Mouse (Mus musculus): Measurements from ENCODE around the gene Hoxb1.

DNA sequence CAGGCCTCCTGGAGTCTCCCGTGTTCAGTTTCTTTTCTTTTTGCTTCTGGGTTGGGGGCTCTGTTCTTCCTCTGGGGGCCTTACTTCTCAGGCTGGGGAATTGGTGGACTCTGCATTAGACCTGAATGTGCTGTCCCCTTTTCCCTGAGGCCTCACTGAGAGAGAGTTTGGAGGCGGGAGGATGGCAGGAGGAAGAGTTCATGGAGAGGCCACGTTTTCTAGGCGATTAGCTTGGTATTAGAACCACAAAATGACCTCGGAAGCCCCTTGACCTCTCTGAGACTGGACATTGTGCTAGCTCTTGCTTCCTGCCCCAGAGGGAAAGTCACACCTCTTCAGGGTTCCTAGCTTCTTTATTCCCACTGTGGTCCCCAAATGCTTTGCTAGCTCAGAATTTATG, 41.4 kb upstream of the Hoxb1 start:
- TF ChIP-seq TCF12 (IDR thresholded peaks at IDR 0.05; ENCODE audit: insufficient read depth, poor library complexity, severe bottlenecking) = no peak
- TF ChIP-seq TCF3 (IDR thresholded peaks at IDR 0.05; ENCODE audit: insufficient read length, low read depth) = no peak
- TF ChIP-seq POLR2A (IDR thresholded peaks at IDR 0.05; ENCODE audit: insufficient read length, low read depth) = no peak
- no peak for TF ChIP-seq E2F4 (IDR thresholded peaks at IDR 0.05; ENCODE audit: insufficient read depth)
- TF ChIP-seq SRF (IDR thresholded peaks at IDR 0.05; ENCODE audit: control insufficient read depth, insufficient read length, low read depth) = no peak
- no peak for TF ChIP-seq MYOD1 (IDR thresholded peaks at IDR 0.05; ENCODE audit: control insufficient read depth in 1 of 3, insufficient read length in 2 of 3, low read depth in 2 of 3)
- no peak for TF ChIP-seq USF1 (IDR thresholded peaks at IDR 0.05; ENCODE audit: low read depth)
- no peak for TF ChIP-seq MYOG (IDR thresholded peaks at IDR 0.05; ENCODE audit: control insufficient read depth in 1 of 3, insufficient read depth in 1 of 3, insufficient read length in 2 of 3, low read depth in 2 of 3)
- TF ChIP-seq CEBPB (IDR thresholded peaks at IDR 0.05; ENCODE audit: insufficient read depth, poor library complexity, severe bottlenecking) = no peak
- TF ChIP-seq POLR2AphosphoS2 (IDR thresholded peaks at IDR 0.05; ENCODE audit: insufficient read length, low read depth) = no peak
- TF ChIP-seq REST (IDR thresholded peaks at IDR 0.05; ENCODE audit: insufficient read depth, insufficient read length) = no peak
- TF ChIP-seq MAX (IDR thresholded peaks at IDR 0.05; ENCODE audit: low read depth) = no peak

All from myocyte (in vitro differentiated cells).